Mouse (Mus musculus) liver, embryonic 14.5 days (tissue): ENCODE data around the gene Zfp784.

Experiments
- CTCF ChIP-seq: IDR thresholded peaks from 2 replicates; pipeline ENCODE4 v1.5.1; 2016; ENCODE audit warnings: antibody characterized with exemption, low read depth, control low read depth
- EP300 ChIP-seq: IDR thresholded peaks from 2 replicates; pipeline ENCODE4 v1.6.1; 2016; ENCODE audit warnings: antibody characterized with exemption, low read depth

DNA sequence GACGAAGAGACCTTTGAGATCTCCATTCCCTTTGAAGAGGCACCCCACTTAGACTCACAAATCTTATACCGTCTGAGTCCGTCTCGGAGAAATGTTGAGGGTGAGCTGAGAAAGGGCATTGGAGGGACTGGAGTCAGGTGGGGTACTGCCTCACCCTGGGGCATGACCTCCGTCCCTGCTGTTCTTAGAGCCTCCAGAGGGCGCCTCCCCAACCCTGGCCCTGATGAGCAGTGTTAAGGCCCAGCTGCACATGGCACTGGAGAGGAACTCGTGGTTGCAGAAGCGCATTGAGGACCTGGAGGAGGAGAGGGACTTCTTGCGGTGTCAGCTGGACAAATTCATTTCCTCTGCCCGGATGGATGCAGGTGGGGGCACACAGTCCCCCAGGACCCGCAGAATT, 19.6 kb upstream of the Zfp784 start:
- TF ChIP-seq CTCF, result peak; percentile 66
- no peak for TF ChIP-seq EP300
